Mouse (Mus musculus): ENCODE measurements at regions not wholly inside any gene's neighbourhood (a gene's known extent, or its start where the extent isn't known, plus 50 kb on each side); places are given as distances from the start of the nearest gene placed in this dataset.

DNA sequence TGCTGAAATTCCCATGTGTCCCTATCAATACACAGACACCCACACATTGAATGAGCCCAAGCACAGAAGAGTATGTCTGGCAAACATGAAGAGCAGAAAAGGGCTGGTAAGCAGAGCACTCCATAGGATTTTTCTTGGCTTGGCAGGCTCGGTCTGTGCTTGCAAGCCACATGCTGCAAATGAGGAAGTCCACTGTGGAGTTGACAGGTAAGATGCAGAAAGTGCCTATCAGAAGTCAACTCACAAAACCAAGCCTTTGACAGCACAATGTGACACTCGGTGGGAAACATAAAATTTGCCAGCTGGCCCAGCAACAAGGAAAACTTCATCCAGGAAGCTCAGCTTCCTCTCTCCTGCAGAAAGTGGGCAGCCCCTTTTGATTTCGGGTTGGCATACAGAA lies 722.7 kb downstream of the 1700064H15Rik start:
- no peaks in the 10 kb centered on the region for H3K27me3 ChIP-seq (ENCODE audit: insufficient read depth, low read length)
- ATAC-seq (ENCODE audit: extremely low read depth, insufficient number of reproducible peaks, low FRiP score, poor library complexity, severe bottlenecking) (no peak), DNase-seq (ENCODE audit: low spot score) (no peak)
- TF ChIP-seq POLR2AphosphoS5 (IDR thresholded peaks at IDR 0.05; ENCODE audit: insufficient replicate concordance, low read depth, low read length) (no peak), CTCF (IDR thresholded peaks at IDR 0.05; ENCODE audit: low read depth, low read length) (no peak), GATA2 (IDR thresholded peaks at IDR 0.05; ENCODE audit: borderline replicate concordance, low read depth, low read length) (no peak), TAL1 (conservative IDR thresholded peaks at IDR 0.05; ENCODE audit: low read depth, low read length) (no peak), GATA1 (IDR thresholded peaks at IDR 0.05; ENCODE audit: borderline replicate concordance, low read length) (no peak)
- no peak overlapping the region for H3K4me3 ChIP-seq (ENCODE audit: low read depth, low read length)
- H3K4me1 ChIP-seq (ENCODE audit: insufficient read depth, low read depth, low read length) = no peaks in the 10 kb centered on the region
- H3K9me3 ChIP-seq (replicated peaks) = no peaks in the 10 kb centered on the region
- no peaks in the 10 kb centered on the region for H3K36me3 ChIP-seq (replicated peaks)

DNA sequence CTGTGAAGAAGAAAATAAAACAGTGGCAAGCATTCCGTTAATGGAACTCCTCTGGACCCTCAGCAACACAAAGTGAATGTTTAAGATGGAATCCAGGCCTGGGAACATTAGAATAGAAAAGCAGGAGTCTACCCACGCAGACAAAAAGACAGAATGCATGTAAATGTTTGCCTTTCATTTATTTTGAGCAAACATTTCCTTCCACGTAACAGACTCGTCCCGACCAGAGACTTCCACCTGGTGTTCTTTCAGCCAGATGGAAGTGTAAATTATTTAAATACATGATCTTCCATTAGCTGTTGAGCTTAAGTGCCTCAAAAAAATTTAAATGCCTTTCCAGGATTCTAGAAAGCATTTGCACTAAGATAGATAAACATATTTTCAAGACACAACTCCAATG lies 722.3 kb downstream of the 1700064H15Rik start:
- no peak for ATAC-seq (ENCODE audit: extremely low read depth, insufficient number of reproducible peaks, low FRiP score, poor library complexity, severe bottlenecking)
- no peak for TF ChIP-seq GATA1 (IDR thresholded peaks at IDR 0.05; ENCODE audit: borderline replicate concordance, low read length)
- no peak for TF ChIP-seq GATA2 (IDR thresholded peaks at IDR 0.05; ENCODE audit: borderline replicate concordance, low read depth, low read length)
- no peak for TF ChIP-seq CTCF (IDR thresholded peaks at IDR 0.05; ENCODE audit: low read depth, low read length)
- no peak for TF ChIP-seq TAL1 (conservative IDR thresholded peaks at IDR 0.05; ENCODE audit: low read depth, low read length)
- no peak for TF ChIP-seq POLR2AphosphoS5 (IDR thresholded peaks at IDR 0.05; ENCODE audit: insufficient replicate concordance, low read depth, low read length)
- Histone ChIP-seq H3K27me3 (ENCODE audit: insufficient read depth, low read length) (no peaks in the 10 kb centered on the region), H3K4me1 (ENCODE audit: insufficient read depth, low read depth, low read length) (no peaks in the 10 kb centered on the region), H3K36me3 (replicated peaks) (no peaks in the 10 kb centered on the region), H3K9me3 (replicated peaks) (no peaks in the 10 kb centered on the region), H3K4me3 (ENCODE audit: low read depth, low read length) (no peak overlapping the region)
- DNase-seq (ENCODE audit: low spot score) = no peak

DNA sequence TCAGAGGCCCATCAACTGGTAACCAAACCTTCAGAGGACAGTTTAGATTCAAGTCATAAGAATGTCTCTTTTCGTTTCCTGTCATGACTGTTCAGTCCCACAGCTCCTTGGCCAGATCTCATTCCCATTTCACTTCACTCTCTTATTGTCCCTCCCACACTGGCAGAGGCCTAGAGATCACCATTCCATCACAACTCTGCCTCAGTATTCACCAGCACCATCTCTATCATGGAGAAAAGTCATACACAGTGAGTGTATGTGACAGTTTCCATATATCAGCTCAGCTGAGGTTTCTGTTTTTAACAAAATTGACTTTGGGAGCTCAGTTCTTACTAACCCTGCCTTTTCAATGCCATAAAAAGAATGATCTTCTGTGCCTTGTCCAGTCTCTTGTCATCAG lies 719.7 kb downstream of the 1700064H15Rik start:
- TF ChIP-seq TAL1 (conservative IDR thresholded peaks at IDR 0.05; ENCODE audit: low read depth, low read length) (no peak), POLR2AphosphoS5 (IDR thresholded peaks at IDR 0.05; ENCODE audit: insufficient replicate concordance, low read depth, low read length) (no peak), GATA1 (IDR thresholded peaks at IDR 0.05; ENCODE audit: borderline replicate concordance, low read length) (no peak), GATA2 (IDR thresholded peaks at IDR 0.05; ENCODE audit: borderline replicate concordance, low read depth, low read length) (no peak), CTCF (IDR thresholded peaks at IDR 0.05; ENCODE audit: low read depth, low read length) (no peak)
- H3K9me3 ChIP-seq (replicated peaks) = no peaks in the 10 kb centered on the region
- H3K4me1 ChIP-seq (ENCODE audit: insufficient read depth, low read depth, low read length) = no peaks in the 10 kb centered on the region
- DNase-seq (ENCODE audit: low spot score) (no peak), ATAC-seq (ENCODE audit: extremely low read depth, insufficient number of reproducible peaks, low FRiP score, poor library complexity, severe bottlenecking) (no peak)
- H3K4me3 ChIP-seq (ENCODE audit: low read depth, low read length) = no peak overlapping the region
- H3K27me3 ChIP-seq (ENCODE audit: insufficient read depth, low read length) = no peaks in the 10 kb centered on the region
- H3K36me3 ChIP-seq (replicated peaks) = no peaks in the 10 kb centered on the region

DNA sequence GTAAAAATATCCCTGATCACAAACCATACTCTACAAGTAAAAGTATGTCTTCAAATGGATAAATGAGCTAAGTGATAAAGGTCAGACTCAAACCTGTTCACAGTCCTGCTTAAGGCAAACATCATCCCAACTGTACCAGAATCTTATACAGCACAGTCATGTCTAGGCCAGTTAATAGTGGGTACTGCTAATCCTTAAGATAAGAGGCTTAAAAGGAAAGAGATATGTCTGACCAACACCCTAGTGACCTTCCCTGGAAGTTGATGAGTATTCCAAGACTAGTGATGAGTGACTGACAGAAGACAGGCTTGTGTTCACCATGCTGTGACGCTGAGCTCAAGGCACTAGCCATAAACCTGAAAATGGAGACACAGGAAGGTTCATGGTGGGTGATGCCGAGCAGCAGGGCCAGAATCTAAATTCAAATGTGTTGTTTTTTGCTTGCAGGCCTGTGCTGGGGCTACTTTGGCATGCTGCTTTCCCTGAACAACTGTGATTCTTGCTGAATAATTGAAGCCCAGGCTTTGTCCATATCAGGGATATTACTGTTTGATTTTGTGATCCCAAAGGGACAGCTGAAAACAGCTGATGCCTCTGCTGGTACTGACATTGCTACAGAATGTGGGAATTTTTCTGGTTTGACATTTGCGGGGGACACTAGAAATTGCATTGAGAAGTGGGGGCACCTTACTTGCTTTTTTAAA lies 699.9 kb downstream of the 1700064H15Rik start:
- ATAC-seq (ENCODE audit: extremely low read depth, insufficient number of reproducible peaks, low FRiP score, poor library complexity, severe bottlenecking) = no peak
- TF ChIP-seq GATA2 (IDR thresholded peaks at IDR 0.05; ENCODE audit: borderline replicate concordance, low read depth, low read length) (no peak), TAL1 (conservative IDR thresholded peaks at IDR 0.05; ENCODE audit: low read depth, low read length) (no peak), POLR2AphosphoS5 (IDR thresholded peaks at IDR 0.05; ENCODE audit: insufficient replicate concordance, low read depth, low read length) (no peak), CTCF (IDR thresholded peaks at IDR 0.05; ENCODE audit: low read depth, low read length) (no peak), GATA1 (IDR thresholded peaks at IDR 0.05; ENCODE audit: borderline replicate concordance, low read length) (no peak)
- H3K4me1 ChIP-seq (ENCODE audit: insufficient read depth, low read depth, low read length) = no peaks in the 10 kb centered on the region
- H3K4me3 ChIP-seq (ENCODE audit: low read depth, low read length) = no peak overlapping the region
- no peaks in the 10 kb centered on the region for H3K36me3 ChIP-seq (replicated peaks)
- DNase-seq (ENCODE audit: low spot score) = no peak
- no peaks in the 10 kb centered on the region for H3K9me3 ChIP-seq (replicated peaks)
- no peaks in the 10 kb centered on the region for H3K27me3 ChIP-seq (ENCODE audit: insufficient read depth, low read length)

DNA sequence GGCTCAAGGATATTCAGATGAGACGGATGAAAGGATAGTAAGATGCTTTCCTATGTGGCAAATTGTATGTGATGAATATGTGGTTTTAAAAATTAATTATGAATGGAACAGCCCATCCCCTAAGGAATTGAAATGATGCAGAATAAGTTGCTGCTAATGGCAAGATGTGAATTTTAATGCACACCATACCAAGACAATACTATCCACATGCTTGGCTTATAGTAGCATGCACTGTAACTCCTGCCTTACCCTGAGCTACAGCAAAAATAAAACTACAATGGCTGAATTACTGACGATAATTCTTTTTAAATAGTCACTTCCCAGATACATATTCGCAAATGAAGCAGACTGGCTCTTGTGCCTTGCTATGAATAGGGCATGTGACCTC lies 699.4 kb downstream of the 1700064H15Rik start:
- no peak for TF ChIP-seq GATA2 (IDR thresholded peaks at IDR 0.05; ENCODE audit: borderline replicate concordance, low read depth, low read length)
- TF ChIP-seq TAL1 (conservative IDR thresholded peaks at IDR 0.05; ENCODE audit: low read depth, low read length) = no peak
- TF ChIP-seq CTCF (IDR thresholded peaks at IDR 0.05; ENCODE audit: low read depth, low read length) = no peak
- no peak for TF ChIP-seq GATA1 (IDR thresholded peaks at IDR 0.05; ENCODE audit: borderline replicate concordance, low read length)
- TF ChIP-seq POLR2AphosphoS5 (IDR thresholded peaks at IDR 0.05; ENCODE audit: insufficient replicate concordance, low read depth, low read length) = no peak
- no peak overlapping the region for H3K4me3 ChIP-seq (ENCODE audit: low read depth, low read length)
- DNase-seq (ENCODE audit: low spot score) (no peak), ATAC-seq (ENCODE audit: extremely low read depth, insufficient number of reproducible peaks, low FRiP score, poor library complexity, severe bottlenecking) (no peak)
- no peaks in the 10 kb centered on the region for H3K36me3 ChIP-seq (replicated peaks)
- no peaks in the 10 kb centered on the region for H3K9me3 ChIP-seq (replicated peaks)
- no peaks in the 10 kb centered on the region for H3K27me3 ChIP-seq (ENCODE audit: insufficient read depth, low read length)
- H3K4me1 ChIP-seq (ENCODE audit: insufficient read depth, low read depth, low read length) = no peaks in the 10 kb centered on the region

DNA sequence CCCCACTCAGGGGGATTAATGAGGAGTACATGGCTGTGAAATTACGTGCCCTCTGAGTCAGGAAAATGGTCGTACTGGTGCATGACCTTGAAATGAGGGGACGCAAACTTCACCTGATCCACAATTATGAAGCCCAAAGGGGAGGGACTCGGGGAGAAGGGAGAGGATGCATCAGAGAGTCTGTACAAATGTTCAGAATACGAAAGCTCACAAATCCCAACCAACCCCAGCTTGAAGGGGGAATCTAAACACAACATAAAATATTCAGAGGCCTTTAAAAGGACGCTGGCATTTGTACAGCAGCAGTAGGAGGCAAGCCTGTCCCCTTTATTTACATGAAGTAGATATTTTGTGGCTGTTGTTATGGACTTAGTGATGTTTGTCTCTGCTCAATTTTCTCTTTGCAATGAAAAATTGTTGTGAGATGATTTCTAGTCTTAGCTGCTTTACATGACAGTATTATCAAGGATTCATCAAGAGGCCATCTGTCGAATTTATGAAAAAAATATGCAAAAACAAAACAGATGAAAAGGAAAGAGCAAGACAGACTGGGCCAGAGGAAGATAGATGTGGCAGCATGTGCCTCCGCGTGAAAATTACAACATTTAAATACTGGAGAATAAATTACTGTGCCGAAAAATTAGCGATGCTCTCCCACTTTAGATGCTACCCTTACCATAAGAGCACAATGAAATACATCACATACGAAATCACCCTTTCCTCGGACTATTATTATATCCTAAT lies 695.3 kb downstream of the 1700064H15Rik start:
- Histone ChIP-seq H3K9me3 (replicated peaks) (no peaks in the 10 kb centered on the region), H3K4me1 (ENCODE audit: insufficient read depth, low read depth, low read length) (no peaks in the 10 kb centered on the region), H3K27me3 (ENCODE audit: insufficient read depth, low read length) (peaks cover 2% of the 10 kb centered on the region; the same call in 1 of the 2 replicates), H3K36me3 (replicated peaks) (no peaks in the 10 kb centered on the region), H3K4me3 (ENCODE audit: low read depth, low read length) (no peak overlapping the region)
- no peak for ATAC-seq (ENCODE audit: extremely low read depth, insufficient number of reproducible peaks, low FRiP score, poor library complexity, severe bottlenecking)
- no peak for TF ChIP-seq GATA1 (IDR thresholded peaks at IDR 0.05; ENCODE audit: borderline replicate concordance, low read length)
- no peak for TF ChIP-seq POLR2AphosphoS5 (IDR thresholded peaks at IDR 0.05; ENCODE audit: insufficient replicate concordance, low read depth, low read length)
- no peak for TF ChIP-seq CTCF (IDR thresholded peaks at IDR 0.05; ENCODE audit: low read depth, low read length)
- TF ChIP-seq GATA2 (IDR thresholded peaks at IDR 0.05; ENCODE audit: borderline replicate concordance, low read depth, low read length) = no peak
- TF ChIP-seq TAL1 (conservative IDR thresholded peaks at IDR 0.05; ENCODE audit: low read depth, low read length) = no peak
- DNase-seq (ENCODE audit: low spot score) = no peak
